Comparison of ENCODE assay signal across 9 mouse cellular contexts in the genomic region with DNA sequence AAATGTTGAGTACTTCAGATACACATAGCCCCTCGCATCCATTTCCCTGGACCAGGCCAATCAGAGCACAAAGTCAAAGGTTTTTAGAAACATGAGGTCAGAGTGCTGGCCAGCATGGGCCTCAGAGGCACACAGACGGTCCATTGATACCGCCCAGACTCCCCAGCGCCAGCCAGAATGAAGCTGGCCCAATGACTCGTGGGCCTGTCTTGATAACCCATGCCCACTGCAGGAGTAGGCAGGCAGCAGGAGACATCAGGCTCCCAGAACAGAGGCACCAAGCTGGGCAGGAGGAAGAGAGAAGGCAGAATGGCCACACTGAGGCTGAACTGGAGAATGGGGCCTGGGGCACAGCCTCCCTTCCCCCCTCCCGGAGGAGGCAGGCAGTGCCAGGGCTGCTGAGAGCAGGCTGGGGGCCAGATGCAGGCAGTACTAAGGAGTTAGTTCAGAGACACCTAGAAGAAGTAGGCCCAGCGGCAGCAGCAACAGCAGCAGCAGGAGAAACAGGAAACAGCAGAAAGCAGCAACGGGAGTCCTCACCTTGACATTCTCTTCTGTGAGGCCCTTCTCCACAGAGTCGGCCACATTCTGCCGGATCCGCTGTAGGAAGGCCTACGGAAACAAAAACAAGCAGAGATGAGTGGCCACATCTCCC.
DNase-seq lines count a peak whose midpoint lies in the region; ATAC-seq and TF ChIP-seq lines count a peak whose summit lies in the region.
"Had no signal": no experiment of that assay in that cellular context is flagged by ENCODE, and none has a peak within 500 bp of the region (broad histone marks: within the 10 kb centered on the region; RNA-seq: fewer than 3 reads in every experiment).

No protein-coding gene starts in this region.

- peaks cover 53% of the 10 kb centered on the region for H3K36me3 ChIP-seq in hindbrain, embryonic 10.5 days
- H3K36me3 ChIP-seq in hindbrain, embryonic 14.5 days (replicated peaks; ENCODE audit: control insufficient read depth, insufficient read depth), result no peaks in the 10 kb centered on the region
- no peaks in the 10 kb centered on the region; the same call in 1 of the 2 replicates for H3K36me3 ChIP-seq in hindbrain, postnatal 0 days (ENCODE audit: insufficient read depth, low read length)

- no peak for ATAC-seq in hindbrain, embryonic 14.5 days (ENCODE audit: low FRiP score)
- ATAC-seq in CD4-positive, CD25-positive, alpha-beta regulatory T cell, adult 4 months, result peak; percentile 53
- ATAC-seq in hindbrain, postnatal 0 days, result peak; percentile 34; the same call in 1 of the 2 replicates
- ATAC-seq: lung, postnatal 0 days had no signal

- H3K4me2 ChIP-seq in hindbrain, embryonic 14.5 days (replicated peaks), result no peak overlapping the region
- H3K4me2 ChIP-seq in hindbrain, postnatal 0 days (ENCODE audit: low read depth, low read length), result no peak overlapping the region

- TF ChIP-seq CTCF in hindbrain, postnatal 0 days (IDR thresholded peaks at IDR 0.05; ENCODE audit: low read depth), result no peak

- peaks cover 48% of the 10 kb centered on the region for H3K4me1 ChIP-seq in hindbrain, embryonic 10.5 days (replicated peaks)
- 0 out of 2 replicates have a peak, but pooled peaks cover 7% of the 10 kb centered on the region for H3K4me1 ChIP-seq in hindbrain, embryonic 14.5 days (replicated peaks; ENCODE audit: control insufficient read depth, insufficient read depth, low read length)
- peaks cover 6% of the 10 kb centered on the region for H3K4me1 ChIP-seq in hindbrain, postnatal 0 days (ENCODE audit: insufficient read depth, low read length)

- H3K9me3 ChIP-seq in hindbrain, embryonic 10.5 days, result no peaks in the 10 kb centered on the region
- no peaks in the 10 kb centered on the region for H3K9me3 ChIP-seq in hindbrain, embryonic 14.5 days (ENCODE audit: control insufficient read depth, low read length)
- H3K9me3 ChIP-seq in hindbrain, postnatal 0 days (ENCODE audit: low read length), result no peaks in the 10 kb centered on the region

- peak overlapping the region; percentile 74 for H3K27ac ChIP-seq in hindbrain, embryonic 10.5 days
- no peak overlapping the region; the same call in 1 of the 2 replicates for H3K27ac ChIP-seq in hindbrain, embryonic 14.5 days
- H3K27ac ChIP-seq in hindbrain, postnatal 0 days, result peak overlapping the region; percentile 48

- no peak overlapping the region for H3K4me3 ChIP-seq in hindbrain, embryonic 10.5 days
- no peak overlapping the region for H3K4me3 ChIP-seq in hindbrain, embryonic 14.5 days (replicated peaks; ENCODE audit: low read length)
- H3K4me3 ChIP-seq in hindbrain, postnatal 0 days (ENCODE audit: low read length), result no peak overlapping the region

- no peaks in the 10 kb centered on the region for H3K27me3 ChIP-seq in hindbrain, embryonic 10.5 days (ENCODE audit: insufficient read depth, poor library complexity, severe bottlenecking)
- no peaks in the 10 kb centered on the region for H3K27me3 ChIP-seq in hindbrain, embryonic 14.5 days (ENCODE audit: control insufficient read depth, insufficient read depth, low read length)
- H3K27me3 ChIP-seq in hindbrain, postnatal 0 days (ENCODE audit: insufficient read depth, low read length), result no peaks in the 10 kb centered on the region

- no peak overlapping the region for H3K9ac ChIP-seq in hindbrain, embryonic 14.5 days
- no peak overlapping the region for H3K9ac ChIP-seq in hindbrain, postnatal 0 days (replicated peaks; ENCODE audit: low read length)

- 73% methylated on average over 12 of the region's 12 CpGs for WGBS in hindbrain, embryonic 10.5 days
- 64% methylated on average over 12 of the region's 12 CpGs for WGBS in hindbrain, embryonic 14.5 days
- WGBS in hindbrain, postnatal 0 days, result 65% methylated on average over 12 of the region's 12 CpGs

- DNase-seq in hindbrain, embryonic 10.5 days (ENCODE audit: low spot score), result no peak
- DNase-seq in hindbrain, embryonic 14.5 days (ENCODE audit: low spot score), result no peak
- peak; percentile 58 for DNase-seq in CD4-positive helper T cell, adult 2 months (ENCODE audit: low read depth, low spot score)
- DNase-seq in hindbrain, postnatal 0 days (ENCODE audit: low spot score), result no peak
- DNase-seq in liver, result no peak
- DNase-seq in kidney, adult 9 months, result no peak
- no peak for DNase-seq in kidney, postnatal 4 days
